Comparison of ENCODE assay signal across 26 mouse cellular contexts in the genomic region with DNA sequence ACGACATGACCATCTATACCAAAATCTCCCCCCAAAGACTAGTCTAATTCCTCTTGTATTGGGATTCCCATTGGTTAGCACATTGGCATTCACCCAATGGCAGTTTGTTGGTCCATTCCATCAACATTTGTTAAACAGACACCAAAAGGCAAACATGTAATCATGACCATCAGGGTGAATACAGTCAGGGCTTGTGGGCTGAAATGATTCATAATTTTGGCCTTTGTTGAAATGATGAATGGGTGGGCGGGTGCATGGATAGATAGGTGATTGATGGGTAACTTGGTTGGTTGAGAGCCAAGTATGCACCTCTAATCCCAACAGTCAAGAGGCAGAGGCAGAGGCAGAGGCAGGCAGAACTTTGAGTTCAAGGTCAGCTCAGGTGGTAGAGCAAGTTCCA. TPM values are rescaled to one million over a fixed set of nuclear protein-coding genes. Genes with fewer than 3 reads are reported as not detected.
"Had no signal": no experiment of that assay in that cellular context is flagged by ENCODE, and none has a peak within 500 bp of the region (broad histone marks: within the 10 kb centered on the region; RNA-seq: fewer than 3 reads in every experiment).

No protein-coding gene starts in this region.

- DNase-seq: gastrocnemius, postnatal 14 days; gastrocnemius, postnatal 36 days; heart, adult 11 months; heart, adult 2 months; heart, postnatal 14 days; heart, postnatal 36 days; kidney, adult 11 months; kidney, adult 2 months; kidney, adult 9 months; kidney, postnatal 14 days; kidney, postnatal 36 days; layer of hippocampus, adult 9-11 months; layer of hippocampus, postnatal 36 days; left cerebral cortex, postnatal 4 days had no signal

RNA-seq across cellular contexts. Expression of gene Krt4, which starts 8.5 kb away (rescaled TPM):
- total RNA-seq: gastrocnemius, adult 18-20 months; gastrocnemius, adult 8-10 months; heart, adult 2 months; heart, postnatal 14 days; heart, postnatal 36 days; hematopoietic stem cell, adult 5-6 weeks; hindbrain, postnatal 0 days; layer of hippocampus, adult 18-20 months; layer of hippocampus, adult 8-10 months; layer of hippocampus, postnatal 14 days; layer of hippocampus, postnatal 36 days; left cerebral cortex, adult 18-20 months; left cerebral cortex, adult 8-10 months; left cerebral cortex, postnatal 10 days; left cerebral cortex, postnatal 25 days; liver, adult 2 months had no signal

RNA-seq across cellular contexts. Expression of gene Krt76, which starts 23.4 kb away (rescaled TPM):
- total RNA-seq: gastrocnemius, adult 18-20 months; gastrocnemius, adult 8-10 months; gastrocnemius, postnatal 14 days; gastrocnemius, postnatal 36 days; heart, adult 2 months; heart, postnatal 14 days; heart, postnatal 36 days; hematopoietic stem cell, adult 5-6 weeks; layer of hippocampus, adult 18-20 months; layer of hippocampus, adult 8-10 months; layer of hippocampus, postnatal 14 days; layer of hippocampus, postnatal 36 days; left cerebral cortex, adult 18-20 months; left cerebral cortex, adult 8-10 months; left cerebral cortex, postnatal 10 days; left cerebral cortex, postnatal 25 days; left cerebral cortex, postnatal 4 days; liver, adult 2 months had no signal

RNA-seq across cellular contexts. Expression of gene Krt79, which starts 24.1 kb away (rescaled TPM):
- total RNA-seq: gastrocnemius, adult 8-10 months; gastrocnemius, postnatal 14 days; heart, postnatal 36 days; hematopoietic stem cell, adult 5-6 weeks; layer of hippocampus, postnatal 36 days; left cerebral cortex, adult 18-20 months; left cerebral cortex, adult 8-10 months; left cerebral cortex, postnatal 10 days; left cerebral cortex, postnatal 25 days had no signal

RNA-seq across cellular contexts. Expression of gene Krt78, which starts 38.0 kb away (rescaled TPM):
- total RNA-seq: gastrocnemius, adult 18-20 months; gastrocnemius, adult 8-10 months; gastrocnemius, postnatal 14 days; gastrocnemius, postnatal 36 days; heart, postnatal 14 days; heart, postnatal 36 days; hematopoietic stem cell, adult 5-6 weeks; hindbrain, postnatal 0 days; layer of hippocampus, adult 18-20 months; layer of hippocampus, adult 8-10 months; layer of hippocampus, postnatal 14 days; layer of hippocampus, postnatal 36 days; left cerebral cortex, adult 18-20 months; left cerebral cortex, adult 8-10 months; left cerebral cortex, postnatal 25 days; left cerebral cortex, postnatal 4 days; liver, adult 2 months had no signal

RNA-seq across cellular contexts. Expression of gene Krt77, which starts 46.6 kb away (rescaled TPM):
- total RNA-seq: gastrocnemius, adult 18-20 months; gastrocnemius, adult 8-10 months; gastrocnemius, postnatal 14 days; gastrocnemius, postnatal 36 days; heart, postnatal 14 days; heart, postnatal 36 days; hematopoietic stem cell, adult 5-6 weeks; liver, adult 2 months had no signal
